Mouse (Mus musculus): ENCODE results near the gene Spata31d1b.
"Not testable (repeated sequence)": the region's sequence is repeated elsewhere in the genome, so short reads cannot be mapped to it uniquely, and the experiment has no call there.

GRCm38 (mm10) chr13:59722089-59722488, 10.0 kb downstream of the Spata31d1b start:
- TF ChIP-seq CTCF, EP300 (IDR thresholded peaks at IDR 0.05): not testable (repeated sequence)
